Mouse (Mus musculus): Measurements from ENCODE around the gene Cklf. TPM values are rescaled to one million over a fixed set of nuclear protein-coding genes. Genes with fewer than 3 reads are reported as not detected.

Cklf gene
- 63.5 and 67.8 TPM in 2 replicates for polyA plus RNA-seq (2012; ENCODE audit: insufficient read depth, insufficient read length, missing spikeins)

GRCm38 (mm10) chr8:104250439-104251367 lies at the start of gene Cklf:
Gene Cklf, plus strand, starts transcription at chr8:104250861.
- TF ChIP-seq CTCF (IDR thresholded peaks at IDR 0.05; ENCODE audit: low read depth, low read length) = no peak
- no peak; the same call in 1 of the 2 replicates for TF ChIP-seq POLR2A (IDR thresholded peaks at IDR 0.05; ENCODE audit: borderline replicate concordance, low read depth, low read length)
- Histone ChIP-seq H3K27ac (ENCODE audit: insufficient read depth, low read depth, low read length) (peak within 1 kb of the TSS; percentile 81), H3K4me1 (ENCODE audit: control insufficient read depth, insufficient read depth, low read length) (peaks cover 31% of the 10 kb centered on the region), H3K4me3 (ENCODE audit: insufficient read depth, low read length) (peak within 1 kb of the TSS; percentile 95)

GRCm38 (mm10) chr8:104201622-104202021 lies 49.0 kb upstream of the Cklf start:
- Histone ChIP-seq H3K27ac (ENCODE audit: insufficient read depth, low read depth, low read length) (no peak overlapping the region), H3K4me1 (ENCODE audit: control insufficient read depth, insufficient read depth, low read length) (no peaks in the 10 kb centered on the region), H3K4me3 (ENCODE audit: insufficient read depth, low read length) (no peak overlapping the region)
- TF ChIP-seq CTCF (IDR thresholded peaks at IDR 0.05; ENCODE audit: low read depth, low read length) (no peak), POLR2A (IDR thresholded peaks at IDR 0.05; ENCODE audit: borderline replicate concordance, low read depth, low read length) (no peak)

GRCm38 (mm10) chr8:104202320-104202719 lies 48.3 kb upstream of the Cklf start:
- H3K4me1 ChIP-seq (ENCODE audit: control insufficient read depth, insufficient read depth, low read length) = no peaks in the 10 kb centered on the region
- H3K4me3 ChIP-seq (ENCODE audit: insufficient read depth, low read length) = no peak overlapping the region
- TF ChIP-seq POLR2A (IDR thresholded peaks at IDR 0.05; ENCODE audit: borderline replicate concordance, low read depth, low read length) = no peak
- TF ChIP-seq CTCF (IDR thresholded peaks at IDR 0.05; ENCODE audit: low read depth, low read length) = no peak
- H3K27ac ChIP-seq (ENCODE audit: insufficient read depth, low read depth, low read length) = no peak overlapping the region

GRCm38 (mm10) chr8:104205292-104205691 lies 45.4 kb upstream of the Cklf start:
- no peak for TF ChIP-seq POLR2A (IDR thresholded peaks at IDR 0.05; ENCODE audit: borderline replicate concordance, low read depth, low read length)
- no peak for TF ChIP-seq CTCF (IDR thresholded peaks at IDR 0.05; ENCODE audit: low read depth, low read length)
- Histone ChIP-seq H3K4me3 (ENCODE audit: insufficient read depth, low read length) (no peak overlapping the region), H3K27ac (ENCODE audit: insufficient read depth, low read depth, low read length) (no peak overlapping the region), H3K4me1 (ENCODE audit: control insufficient read depth, insufficient read depth, low read length) (no peaks in the 10 kb centered on the region)

DNA sequence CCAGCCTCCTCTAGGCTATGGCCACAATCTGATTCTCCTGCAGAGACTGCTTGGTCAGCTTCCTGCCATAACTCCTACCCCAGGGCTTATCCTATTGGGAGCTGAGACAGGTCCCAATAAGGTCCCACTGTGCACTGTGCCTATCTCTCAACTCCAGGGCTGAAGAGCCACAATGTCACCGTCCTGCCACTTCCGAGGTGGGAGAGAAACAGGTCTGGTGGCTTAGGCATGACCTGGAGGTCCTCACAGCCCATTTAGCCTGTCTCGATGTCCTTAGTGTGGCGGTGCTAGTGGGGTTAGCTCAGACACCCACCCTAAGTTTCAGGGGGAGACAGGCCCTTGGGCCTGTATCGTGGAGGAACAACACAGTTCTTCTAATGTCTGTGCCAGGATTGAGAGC lies 33.1 kb upstream of the Cklf start:
- H3K4me1 ChIP-seq (ENCODE audit: control insufficient read depth, insufficient read depth, low read length) = peaks cover 3% of the 10 kb centered on the region; the same call in 1 of the 2 replicates
- no peak overlapping the region for H3K4me3 ChIP-seq (ENCODE audit: insufficient read depth, low read length)
- TF ChIP-seq CTCF (IDR thresholded peaks at IDR 0.05; ENCODE audit: low read depth, low read length) = no peak
- TF ChIP-seq POLR2A (IDR thresholded peaks at IDR 0.05; ENCODE audit: borderline replicate concordance, low read depth, low read length) = no peak
- no peak overlapping the region for H3K27ac ChIP-seq (ENCODE audit: insufficient read depth, low read depth, low read length)

DNA sequence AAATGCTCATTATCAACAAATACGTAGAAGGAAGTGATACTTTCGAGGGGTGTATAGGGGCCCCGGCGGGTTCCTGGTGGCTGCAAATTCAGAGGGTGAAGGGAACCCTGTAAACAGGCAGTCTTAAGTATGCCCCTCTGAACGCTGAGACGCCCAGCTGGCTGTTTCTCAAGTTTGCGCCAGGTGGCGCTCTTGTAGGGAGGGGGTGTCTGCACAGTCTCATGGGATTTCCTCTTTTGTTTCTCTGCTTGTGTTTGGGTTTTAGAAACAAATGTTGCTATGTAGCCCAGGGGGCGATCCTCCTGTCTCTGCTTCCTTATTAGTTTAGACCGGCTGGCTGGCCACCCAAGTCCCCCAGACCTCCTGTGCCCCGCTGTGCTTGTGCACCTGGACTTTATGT lies 31.6 kb upstream of the Cklf start:
- Histone ChIP-seq H3K27ac (ENCODE audit: insufficient read depth, low read depth, low read length) (no peak overlapping the region), H3K4me3 (ENCODE audit: insufficient read depth, low read length) (no peak overlapping the region), H3K4me1 (ENCODE audit: control insufficient read depth, insufficient read depth, low read length) (peaks cover 3% of the 10 kb centered on the region; the same call in 1 of the 2 replicates)
- TF ChIP-seq CTCF (IDR thresholded peaks at IDR 0.05; ENCODE audit: low read depth, low read length) (peak; percentile 66), POLR2A (IDR thresholded peaks at IDR 0.05; ENCODE audit: borderline replicate concordance, low read depth, low read length) (no peak)

- no peak overlapping the region for H3K27ac ChIP-seq (ENCODE audit: insufficient read depth, low read depth, low read length)
- peaks cover 3% of the 10 kb centered on the region; the same call in 1 of the 2 replicates for H3K4me1 ChIP-seq (ENCODE audit: control insufficient read depth, insufficient read depth, low read length)
- TF ChIP-seq CTCF (IDR thresholded peaks at IDR 0.05; ENCODE audit: low read depth, low read length) (peak; percentile 92), POLR2A (IDR thresholded peaks at IDR 0.05; ENCODE audit: borderline replicate concordance, low read depth, low read length) (no peak)
- H3K4me3 ChIP-seq (ENCODE audit: insufficient read depth, low read length) = no peak overlapping the region
These were observed 30.9 kb upstream of the Cklf start for GRCm38 (mm10) chr8:104219806-104220205.

DNA sequence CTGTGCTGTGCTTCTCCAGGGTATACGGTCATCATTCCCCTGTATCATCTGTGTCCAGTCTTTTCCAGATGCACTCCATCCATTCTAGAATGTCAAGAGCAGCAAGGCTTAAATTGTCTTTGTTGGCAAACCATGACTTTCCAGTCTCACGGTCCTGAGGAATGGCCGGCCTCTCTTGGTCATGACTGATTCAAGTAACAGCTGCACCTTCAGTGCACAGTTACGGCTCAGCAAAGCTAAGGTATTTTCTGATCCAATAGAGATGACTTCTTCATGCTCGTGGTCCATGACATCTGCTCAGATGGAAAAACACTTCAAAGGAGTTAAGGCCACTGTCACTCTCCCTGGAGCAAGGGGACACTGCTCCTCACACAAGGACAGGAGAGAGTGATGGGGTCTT lies 23.6 kb upstream of the Cklf start:
- Histone ChIP-seq H3K27ac (ENCODE audit: insufficient read depth, low read depth, low read length) (no peak overlapping the region), H3K4me1 (ENCODE audit: control insufficient read depth, insufficient read depth, low read length) (no peaks in the 10 kb centered on the region), H3K4me3 (ENCODE audit: insufficient read depth, low read length) (no peak overlapping the region)
- TF ChIP-seq POLR2A (IDR thresholded peaks at IDR 0.05; ENCODE audit: borderline replicate concordance, low read depth, low read length) = no peak
- no peak for TF ChIP-seq CTCF (IDR thresholded peaks at IDR 0.05; ENCODE audit: low read depth, low read length)

GRCm38 (mm10) chr8:104230377-104230776 lies 20.3 kb upstream of the Cklf start:
- TF ChIP-seq POLR2A (IDR thresholded peaks at IDR 0.05; ENCODE audit: borderline replicate concordance, low read depth, low read length) (no peak), CTCF (IDR thresholded peaks at IDR 0.05; ENCODE audit: low read depth, low read length) (no peak)
- H3K4me3 ChIP-seq (ENCODE audit: insufficient read depth, low read length) = no peak overlapping the region
- peaks cover 12% of the 10 kb centered on the region for H3K4me1 ChIP-seq (ENCODE audit: control insufficient read depth, insufficient read depth, low read length)
- H3K27ac ChIP-seq (ENCODE audit: insufficient read depth, low read depth, low read length) = no peak overlapping the region

DNA sequence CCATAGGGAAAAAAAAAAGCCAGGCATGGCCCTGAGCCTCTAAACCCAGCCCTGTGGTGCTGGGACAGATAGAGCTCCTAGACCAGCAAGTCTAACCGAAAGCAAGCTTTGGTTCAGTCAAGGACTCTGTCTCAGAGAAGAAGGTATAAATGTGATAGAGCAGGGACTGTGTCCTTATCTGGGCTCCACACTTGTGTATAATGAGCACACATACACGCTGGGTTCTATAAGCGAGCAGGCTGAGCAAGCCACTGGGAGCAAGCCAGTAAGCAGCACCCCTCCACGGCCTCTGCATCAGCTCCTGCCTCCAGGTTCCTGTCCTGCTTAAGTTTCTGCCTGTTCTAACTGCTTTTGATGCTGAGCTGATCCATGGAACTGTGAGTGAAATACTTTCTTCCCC lies 18.6 kb upstream of the Cklf start:
- H3K27ac ChIP-seq (ENCODE audit: insufficient read depth, low read depth, low read length) = no peak overlapping the region
- H3K4me3 ChIP-seq (ENCODE audit: insufficient read depth, low read length) = no peak overlapping the region
- TF ChIP-seq CTCF (IDR thresholded peaks at IDR 0.05; ENCODE audit: low read depth, low read length) (no peak), POLR2A (IDR thresholded peaks at IDR 0.05; ENCODE audit: borderline replicate concordance, low read depth, low read length) (no peak)
- peaks cover 12% of the 10 kb centered on the region for H3K4me1 ChIP-seq (ENCODE audit: control insufficient read depth, insufficient read depth, low read length)

All from bone marrow macrophage, adult 2 months (primary cell).